Mouse (Mus musculus) bone marrow, adult 2 months (tissue): ENCODE measurements around the gene Rasip1.

ENCODE experiments used
- CTCF ChIP-seq: fragments of 200-500 bp; IDR thresholded peaks from 2 replicates; pipeline ENCODE4 v1.5.1; 2011; ENCODE audit warnings: low read length, control low read depth; ENCODE audit not compliant: control insufficient read depth, insufficient read depth
- POLR2A ChIP-seq: fragments of 200-500 bp; IDR thresholded peaks from 2 replicates; pipeline ENCODE4 v1.6.1; 2011; ENCODE audit warnings: low read depth, mild to moderate bottlenecking, control low read depth, low read length, borderline replicate concordance; ENCODE audit not compliant: control insufficient read depth

GRCm38 (mm10) chr7:45619592-45619991 is 7.7 kb upstream of the Rasip1 start:
- TF ChIP-seq CTCF = no peak
- TF ChIP-seq POLR2A = no peak
